Mouse (Mus musculus): ENCODE results near the gene Ptcd2. TPM values are rescaled to one million over a fixed set of nuclear protein-coding genes. Genes with fewer than 3 reads are reported as not detected.
A peak's percentile ranks its signal among the peaks of the same experiment; 100 is the strongest.
"Not testable (repeated sequence)": the region's sequence is repeated elsewhere in the genome, so short reads cannot be mapped to it uniquely, and the experiment has no call there.

Gene Ptcd2
- total and polyA plus RNA-seq, 2 experiments from 2014 or later = 47.6 to 57.6 TPM

GRCm38 (mm10) chr13:99350009-99350408 lies 5.5 kb upstream of the Ptcd2 start:
- no peak for TF ChIP-seq CTCF (IDR thresholded peaks at IDR 0.05; ENCODE audit: low read depth)
- no peak overlapping the region for H3K4me3 ChIP-seq (ENCODE audit: low read depth, low read length)
- peaks cover 5% of the 10 kb centered on the region for H3K4me1 ChIP-seq (ENCODE audit: insufficient read depth)
- ATAC-seq (no peak), DNase-seq (no peak)
- H3K9me3 ChIP-seq (ENCODE audit: low read length) = no peaks in the 10 kb centered on the region
- H3K4me2 ChIP-seq (ENCODE audit: low read depth) = no peak overlapping the region
- no peak overlapping the region for H3K9ac ChIP-seq
- H3K27ac ChIP-seq (ENCODE audit: low read depth, low read length) = no peak overlapping the region
- H3K27me3 ChIP-seq (ENCODE audit: insufficient read depth, low read length) = no peaks in the 10 kb centered on the region
- 91% methylated on average over 6 of the region's 6 CpGs for WGBS
- H3K36me3 ChIP-seq (ENCODE audit: insufficient read depth) = peaks cover 4% of the 10 kb centered on the region

GRCm38 (mm10) chr13:99343876-99344598 lies 468 bp downstream of the Ptcd2 start:
- TF ChIP-seq CTCF (IDR thresholded peaks at IDR 0.05; ENCODE audit: low read depth) = no peak
- ATAC-seq (peak; percentile 83), DNase-seq (peak; percentile 11)
- Histone ChIP-seq H3K9me3 (ENCODE audit: low read length) (no peaks in the 10 kb centered on the region), H3K27ac (ENCODE audit: low read depth, low read length) (peak overlapping the region; percentile 91), H3K9ac (peak overlapping the region; percentile 80), H3K27me3 (ENCODE audit: insufficient read depth, low read length) (no peaks in the 10 kb centered on the region), H3K4me2 (ENCODE audit: low read depth) (peak overlapping the region; percentile 67), H3K4me1 (ENCODE audit: insufficient read depth) (peaks cover 10% of the 10 kb centered on the region), H3K4me3 (ENCODE audit: low read depth, low read length) (peak overlapping the region; percentile 99), H3K36me3 (ENCODE audit: insufficient read depth) (peaks cover 28% of the 10 kb centered on the region)
- 8% methylated on average over 30 of the region's 30 CpGs for WGBS

DNA sequence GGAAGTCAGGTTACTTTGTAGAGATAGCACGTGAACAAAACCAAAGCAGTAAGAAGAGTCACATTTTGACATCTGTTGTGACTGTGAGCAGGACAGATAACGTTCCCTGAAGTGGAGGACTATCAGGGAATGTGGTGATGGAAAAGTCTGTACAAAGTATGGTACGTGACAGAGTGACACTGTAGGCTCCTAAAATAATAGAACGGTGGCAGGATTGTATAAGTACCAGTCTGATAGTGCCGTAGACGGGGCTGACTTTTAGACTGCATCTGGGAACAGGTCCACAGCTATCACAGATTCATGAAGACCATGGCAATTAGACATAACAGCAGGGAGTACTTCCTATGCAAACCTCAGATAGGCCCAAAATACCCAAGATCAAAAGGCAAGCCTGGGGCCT lies 3.0 kb downstream of the Ptcd2 start:
- 93% methylated on average over 6 of the region's 6 CpGs for WGBS
- Histone ChIP-seq H3K4me2 (ENCODE audit: low read depth) (no peak overlapping the region), H3K27ac (ENCODE audit: low read depth, low read length) (no peak overlapping the region), H3K36me3 (ENCODE audit: insufficient read depth) (peaks cover 44% of the 10 kb centered on the region), H3K9ac (no peak overlapping the region), H3K9me3 (ENCODE audit: low read length) (no peaks in the 10 kb centered on the region), H3K27me3 (ENCODE audit: insufficient read depth, low read length) (no peaks in the 10 kb centered on the region), H3K4me1 (ENCODE audit: insufficient read depth) (peaks cover 10% of the 10 kb centered on the region), H3K4me3 (ENCODE audit: low read depth, low read length) (no peak overlapping the region)
- no peak for DNase-seq
- no peak for TF ChIP-seq CTCF (IDR thresholded peaks at IDR 0.05; ENCODE audit: low read depth)
- ATAC-seq = no peak

- Histone ChIP-seq H3K27me3 (ENCODE audit: insufficient read depth, low read length) (no peaks in the 10 kb centered on the region), H3K9me3 (ENCODE audit: low read length) (no peaks in the 10 kb centered on the region), H3K4me2 (ENCODE audit: low read depth) (no peak overlapping the region), H3K9ac (no peak overlapping the region), H3K27ac (ENCODE audit: low read depth, low read length) (no peak overlapping the region), H3K4me3 (ENCODE audit: low read depth, low read length) (no peak overlapping the region), H3K4me1 (ENCODE audit: insufficient read depth) (no peaks in the 10 kb centered on the region), H3K36me3 (ENCODE audit: insufficient read depth) (peaks cover 75% of the 10 kb centered on the region)
- ATAC-seq (no peak), DNase-seq (no peak)
- whole genome bisulfite sequencing = 84% methylated on average over 6 of the region's 6 CpGs
- no peak for TF ChIP-seq CTCF (IDR thresholded peaks at IDR 0.05; ENCODE audit: low read depth)
Observed at GRCm38 (mm10) chr13:99337510-99337909, 7.0 kb downstream of the Ptcd2 start.

- no peak overlapping the region for H3K27ac ChIP-seq (ENCODE audit: low read depth, low read length)
- H3K36me3 ChIP-seq (ENCODE audit: insufficient read depth) = peaks cover 66% of the 10 kb centered on the region
- WGBS = 61% methylated on average over 4 of the region's 4 CpGs
- no peak overlapping the region for H3K4me2 ChIP-seq (ENCODE audit: low read depth)
- no peaks in the 10 kb centered on the region for H3K9me3 ChIP-seq (ENCODE audit: low read length)
- ATAC-seq (no peak), DNase-seq (no peak)
- no peaks in the 10 kb centered on the region for H3K4me1 ChIP-seq (ENCODE audit: insufficient read depth)
- no peak overlapping the region for H3K4me3 ChIP-seq (ENCODE audit: low read depth, low read length)
- no peak overlapping the region for H3K9ac ChIP-seq
- TF ChIP-seq CTCF (IDR thresholded peaks at IDR 0.05; ENCODE audit: low read depth) = no peak
- no peaks in the 10 kb centered on the region for H3K27me3 ChIP-seq (ENCODE audit: insufficient read depth, low read length)
Observed at GRCm38 (mm10) chr13:99331255-99331654, 13.2 kb downstream of the Ptcd2 start.

GRCm38 (mm10) chr13:99324337-99324685 lies 20.2 kb downstream of the Ptcd2 start:
- H3K9me3 ChIP-seq (ENCODE audit: low read length); H3K4me1 ChIP-seq (ENCODE audit: insufficient read depth); H3K27ac ChIP-seq (ENCODE audit: low read depth, low read length); DNase-seq; H3K4me3 ChIP-seq (ENCODE audit: low read depth, low read length); H3K27me3 ChIP-seq (ENCODE audit: insufficient read depth, low read length); ATAC-seq; H3K4me2 ChIP-seq (ENCODE audit: low read depth); H3K9ac ChIP-seq: not testable (repeated sequence)
- H3K36me3 ChIP-seq (ENCODE audit: insufficient read depth) = peaks cover 69% of the 10 kb centered on the region
- WGBS = 92% methylated on average over 8 of the region's 8 CpGs

GRCm38 (mm10) chr13:99323632-99324336 lies 20.7 kb downstream of the Ptcd2 start:
- no peaks in the 10 kb centered on the region for H3K27me3 ChIP-seq (ENCODE audit: insufficient read depth, low read length)
- no peak overlapping the region for H3K4me2 ChIP-seq (ENCODE audit: low read depth)
- no peaks in the 10 kb centered on the region for H3K9me3 ChIP-seq (ENCODE audit: low read length)
- H3K27ac ChIP-seq (ENCODE audit: low read depth, low read length) = no peak overlapping the region
- TF ChIP-seq CTCF (IDR thresholded peaks at IDR 0.05; ENCODE audit: low read depth) = no peak
- ATAC-seq (no peak; the same call in 1 of the 2 replicates), DNase-seq (no peak)
- peaks cover 64% of the 10 kb centered on the region for H3K36me3 ChIP-seq (ENCODE audit: insufficient read depth)
- H3K4me3 ChIP-seq (ENCODE audit: low read depth, low read length) = no peak overlapping the region
- no peaks in the 10 kb centered on the region for H3K4me1 ChIP-seq (ENCODE audit: insufficient read depth)
- WGBS = 82% methylated on average over 7 of the region's 7 CpGs
- no peak overlapping the region for H3K9ac ChIP-seq

DNA sequence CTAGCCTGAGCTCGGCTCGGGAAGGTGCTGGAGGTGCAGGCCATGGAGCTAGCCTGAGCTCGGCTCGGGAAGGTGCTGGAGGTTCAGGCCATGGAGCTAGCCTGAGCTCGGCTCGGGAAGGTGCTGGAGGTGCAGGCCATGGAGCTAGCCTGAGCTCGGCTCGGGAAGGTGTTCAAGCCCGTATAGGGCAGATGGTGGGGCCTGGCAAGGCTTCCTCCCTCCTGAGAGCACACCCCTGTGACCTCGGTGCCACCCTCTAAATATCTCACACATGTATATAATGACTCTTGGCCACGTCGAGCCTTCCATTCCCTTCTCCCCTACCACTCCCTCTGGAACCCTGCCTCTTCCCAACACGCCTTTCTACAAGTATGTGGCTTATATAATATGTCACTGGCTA lies 21.6 kb downstream of the Ptcd2 start:
- 94% methylated on average over 13 of the region's 13 CpGs for WGBS
- not testable (repeated sequence) for H3K9me3 ChIP-seq (ENCODE audit: low read length); H3K27me3 ChIP-seq (ENCODE audit: insufficient read depth, low read length); H3K4me2 ChIP-seq (ENCODE audit: low read depth); H3K9ac ChIP-seq; DNase-seq; H3K4me1 ChIP-seq (ENCODE audit: insufficient read depth); H3K27ac ChIP-seq (ENCODE audit: low read depth, low read length); ATAC-seq; H3K4me3 ChIP-seq (ENCODE audit: low read depth, low read length)
- peaks cover 60% of the 10 kb centered on the region for H3K36me3 ChIP-seq (ENCODE audit: insufficient read depth)
